In the genomic region with DNA sequence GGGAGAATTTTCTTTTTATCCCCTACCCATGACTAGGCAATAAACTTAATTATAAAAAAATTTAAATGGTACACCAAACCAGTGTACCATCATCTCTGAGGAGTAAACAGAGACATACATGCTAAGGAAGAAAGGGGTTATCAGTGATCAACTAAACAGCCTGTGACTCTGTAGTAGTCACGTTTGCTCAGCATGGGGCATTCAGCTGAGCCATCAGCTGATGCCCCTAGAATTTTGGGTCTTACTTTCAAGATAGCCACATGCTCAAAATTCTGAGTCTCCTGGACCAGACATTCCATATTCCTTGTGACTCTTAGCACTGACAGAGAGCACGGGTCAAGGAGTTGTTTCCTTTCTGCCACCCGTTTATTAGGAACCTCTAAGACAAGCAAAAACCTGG, we compare ENCODE assay signal across 21 mouse cellular contexts.
DNase-seq lines count a peak whose midpoint lies in the region; ATAC-seq and TF ChIP-seq lines count a peak whose summit lies in the region.
"Had no signal": no experiment of that assay in that cellular context is flagged by ENCODE, and none has a peak within 500 bp of the region (broad histone marks: within the 10 kb centered on the region; RNA-seq: fewer than 3 reads in every experiment).

No protein-coding gene starts in this region.

- H3K4me2 ChIP-seq in midbrain, embryonic 14.5 days (ENCODE audit: low read length): no peak overlapping the region
- no peak overlapping the region for H3K4me2 ChIP-seq in neural tube, embryonic 14.5 days (ENCODE audit: low read depth, low read length)
- no peak overlapping the region for H3K4me2 ChIP-seq in hindbrain, embryonic 11.5 days (replicated peaks; ENCODE audit: low read depth, low read length)

- H3K4me1 ChIP-seq in midbrain, embryonic 14.5 days (ENCODE audit: control insufficient read depth, insufficient read depth, low read length): no peaks in the 10 kb centered on the region; the same call in 1 of the 2 replicates
- H3K4me1 ChIP-seq in midbrain, embryonic 10.5 days: peaks cover 10% of the 10 kb centered on the region; the same call in 1 of the 2 replicates
- no peaks in the 10 kb centered on the region for H3K4me1 ChIP-seq in neural tube, embryonic 14.5 days (ENCODE audit: control insufficient read depth, insufficient read depth, low read length)
- peaks cover 37 to 43% of the 10 kb centered on the region in 2 experiments for H3K4me1 ChIP-seq in MEL (ENCODE audit: control insufficient read depth in 1 of 2, insufficient read depth in 2 of 2, low read length in 2 of 2)
- no peaks in the 10 kb centered on the region for H3K4me1 ChIP-seq in hindbrain, embryonic 11.5 days (replicated peaks; ENCODE audit: control insufficient read depth, insufficient read depth, low read length)

- no peak for TF ChIP-seq RAD21 in MEL (IDR thresholded peaks at IDR 0.05; ENCODE audit: low read depth, low read length)

- TF ChIP-seq POLR2A in MEL (IDR thresholded peaks at IDR 0.05; ENCODE audit: control insufficient read depth in 1 of 2, insufficient read depth in 1 of 2, low read depth in 1 of 2, low read length in 2 of 2, poor library complexity in 1 of 2): no peak

- no peak for ATAC-seq in midbrain, embryonic 14.5 days (ENCODE audit: low FRiP score, low TSS enrichment)
- ATAC-seq in neural tube, embryonic 14.5 days (ENCODE audit: low read depth): no peak
- no peak for ATAC-seq in hindbrain, embryonic 11.5 days (ENCODE audit: low FRiP score)
- ATAC-seq: activated CD4-positive, CD25-positive, alpha-beta regulatory T cell, adult 4 months; CD4-positive, CD25-positive, alpha-beta regulatory T cell, adult 4 months; Patski had no signal

- peak; percentile 1 for DNase-seq in midbrain, embryonic 14.5 days
- DNase-seq in midbrain, embryonic 10.5 days (ENCODE audit: low spot score): no peak
- DNase-seq in neural tube, embryonic 10.5 days (ENCODE audit: extremely low spot score, low spot score): no peak
- DNase-seq in MEL (ENCODE audit: low read depth, low spot score): no peak
- no peak for DNase-seq in hindbrain, embryonic 11.5 days (ENCODE audit: low spot score)
- DNase-seq: adrenal gland, adult 2 months; adrenal gland, adult 8-10 months; adrenal gland, postnatal 10 days; adrenal gland, postnatal 14 days; adrenal gland, postnatal 25 days; adrenal gland, postnatal 36 days; B cell, adult 2 months; cerebellum, adult 11 months; cerebellum, adult 11-12 months; cerebellum, adult 18-20 months; cerebellum, adult 2 months had no signal

- no peak overlapping the region for H3K9ac ChIP-seq in midbrain, embryonic 14.5 days (replicated peaks; ENCODE audit: low read length)
- no peak overlapping the region for H3K9ac ChIP-seq in neural tube, embryonic 14.5 days (replicated peaks; ENCODE audit: low read depth, low read length)
- no peak overlapping the region for H3K9ac ChIP-seq in MEL (ENCODE audit: control insufficient read depth, low read depth, low read length, poor library complexity, severe bottlenecking)
- no peak overlapping the region for H3K9ac ChIP-seq in hindbrain, embryonic 11.5 days (ENCODE audit: low read depth, low read length)

- H3K27me3 ChIP-seq in midbrain, embryonic 14.5 days (ENCODE audit: control insufficient read depth, insufficient read depth, low read length): no peaks in the 10 kb centered on the region
- H3K27me3 ChIP-seq in midbrain, embryonic 10.5 days (ENCODE audit: low read depth, poor library complexity, severe bottlenecking): no peaks in the 10 kb centered on the region
- H3K27me3 ChIP-seq in neural tube, embryonic 14.5 days (ENCODE audit: control insufficient read depth, insufficient read depth, low read length): no peaks in the 10 kb centered on the region
- no peaks in the 10 kb centered on the region for H3K27me3 ChIP-seq in MEL (ENCODE audit: control insufficient read depth in 1 of 2, insufficient read depth in 2 of 2, low read length in 2 of 2)
- H3K27me3 ChIP-seq in hindbrain, embryonic 11.5 days (ENCODE audit: control insufficient read depth, insufficient read depth, low read length): no peaks in the 10 kb centered on the region
- H3K27me3 ChIP-seq: Patski had no signal

- no peaks in the 10 kb centered on the region for H3K9me3 ChIP-seq in midbrain, embryonic 14.5 days (ENCODE audit: control insufficient read depth, low read length)
- H3K9me3 ChIP-seq in midbrain, embryonic 10.5 days (replicated peaks): no peaks in the 10 kb centered on the region
- H3K9me3 ChIP-seq in neural tube, embryonic 14.5 days (ENCODE audit: control insufficient read depth, low read length): no peaks in the 10 kb centered on the region
- H3K9me3 ChIP-seq in MEL (replicated peaks; ENCODE audit: insufficient read depth, low read length): no peaks in the 10 kb centered on the region
- H3K9me3 ChIP-seq in hindbrain, embryonic 11.5 days (ENCODE audit: control insufficient read depth, low read length): no peaks in the 10 kb centered on the region
- H3K9me3 ChIP-seq: G1E had no signal

- no peak for TF ChIP-seq EP300 in MEL (IDR thresholded peaks at IDR 0.05; ENCODE audit: low read depth in 1 of 2, low read length in 2 of 2)

- no peak for TF ChIP-seq CTCF in MEL (IDR thresholded peaks at IDR 0.05 in 2 of 3, conservative IDR thresholded peaks at IDR 0.05 in 1 of 3; ENCODE audit: control insufficient read depth in 1 of 3, insufficient read depth in 1 of 3, low read depth in 2 of 3, low read length in 3 of 3, poor library complexity in 1 of 3, severe bottlenecking in 1 of 3)

- no peaks in the 10 kb centered on the region for H3K36me3 ChIP-seq in midbrain, embryonic 14.5 days (ENCODE audit: control insufficient read depth, insufficient read depth, low read length)
- H3K36me3 ChIP-seq in midbrain, embryonic 10.5 days: no peaks in the 10 kb centered on the region
- no peaks in the 10 kb centered on the region for H3K36me3 ChIP-seq in neural tube, embryonic 14.5 days (ENCODE audit: control insufficient read depth, insufficient read depth, low read length)
- peaks cover 0 to 61% of the 10 kb centered on the region in 2 experiments; a peak in 2 of 4 replicates for H3K36me3 ChIP-seq in MEL (ENCODE audit: control insufficient read depth in 1 of 2, insufficient read depth in 2 of 2, low read length in 2 of 2)
- H3K36me3 ChIP-seq in hindbrain, embryonic 11.5 days (ENCODE audit: control insufficient read depth, insufficient read depth, low read length): no peaks in the 10 kb centered on the region
- H3K36me3 ChIP-seq: G1E had no signal

- H3K4me3 ChIP-seq in midbrain, embryonic 14.5 days (replicated peaks; ENCODE audit: low read depth, low read length): no peak overlapping the region
- no peak overlapping the region for H3K4me3 ChIP-seq in midbrain, embryonic 10.5 days
- H3K4me3 ChIP-seq in neural tube, embryonic 14.5 days (ENCODE audit: low read depth, low read length): no peak overlapping the region
- H3K4me3 ChIP-seq in MEL (ENCODE audit: control insufficient read depth in 1 of 2, insufficient read depth in 1 of 2, low read depth in 2 of 2, low read length in 2 of 2): no peak overlapping the region
- H3K4me3 ChIP-seq in hindbrain, embryonic 11.5 days (ENCODE audit: low read depth, low read length): no peak overlapping the region

- H3K79me2 ChIP-seq in MEL (ENCODE audit: control insufficient read depth, insufficient read depth, low read length, poor library complexity): no peaks in the 10 kb centered on the region

- WGBS in midbrain, embryonic 14.5 days: 57% methylated on average over 3 of the region's 3 CpGs
- WGBS in midbrain, embryonic 10.5 days: 62% methylated on average over 3 of the region's 3 CpGs
- 69% methylated on average over 3 of the region's 3 CpGs for WGBS in neural tube, embryonic 14.5 days
- 59% methylated on average over 3 of the region's 3 CpGs for WGBS in hindbrain, embryonic 11.5 days

- H3K27ac ChIP-seq in midbrain, embryonic 14.5 days (replicated peaks; ENCODE audit: low read depth, low read length): no peak overlapping the region
- H3K27ac ChIP-seq in midbrain, embryonic 10.5 days (replicated peaks): no peak overlapping the region
- peak overlapping the region; percentile 34; the same call in 1 of the 2 replicates for H3K27ac ChIP-seq in neural tube, embryonic 14.5 days (ENCODE audit: low read depth, low read length)
- no peak overlapping the region for H3K27ac ChIP-seq in MEL (ENCODE audit: control insufficient read depth, low read depth, low read length)
- H3K27ac ChIP-seq in hindbrain, embryonic 11.5 days (ENCODE audit: low read depth, low read length): no peak overlapping the region

TF ChIP-seq in MEL, 35 proteins besides CTCF, POLR2A, EP300 and RAD21:
- TF ChIP-seq USF1 (IDR thresholded peaks at IDR 0.05; ENCODE audit: low read depth, low read length): no peak
- peak; percentile 73; the same call in 1 of the 2 replicates for TF ChIP-seq BHLHE40 (IDR thresholded peaks at IDR 0.05; ENCODE audit: borderline replicate concordance, low read depth, low read length)
- TF ChIP-seq GABPA (IDR thresholded peaks at IDR 0.05; ENCODE audit: low read depth, low read length): no peak
- peak; percentile 77 for TF ChIP-seq ETS1 (IDR thresholded peaks at IDR 0.05; ENCODE audit: low read depth, low read length)
